Mouse (Mus musculus) c-Kit-positive CD71-positive TER-119-negative erythroid progenitor cells, embryonic 14.5 days (primary cell): ENCODE measurements around the gene Brca1.
A peak's percentile ranks its signal among the peaks of the same experiment; 100 is the strongest.
"Not testable (repeated sequence)": the region's sequence is repeated elsewhere in the genome, so short reads cannot be mapped to it uniquely, and the experiment has no call there.

Experiments used
- DNase-seq: peaks from one replicate; pipeline ENCODE4 v3.0.0-alpha.2; 2013; ENCODE audit warnings: low read depth

Gene Brca1

GRCm38 (mm10) chr11:101448899-101449298 lies 102.9 kb downstream of the Brca1 start:
- DNase-seq, result no peak

GRCm38 (mm10) chr11:101448274-101448746 lies 103.4 kb downstream of the Brca1 start, which contains the start of gene Ifi35:
TSS of gene Ifi35 (plus strand) at chr11:101448407.
- DNase-seq, result peak; percentile 94

GRCm38 (mm10) chr11:101447786-101448185 lies 104.0 kb downstream of the Brca1 start:
- DNase-seq, result no peak

- not testable (repeated sequence) for DNase-seq
Observed at GRCm38 (mm10) chr11:101446860-101447259, 104.9 kb downstream of the Brca1 start.

GRCm38 (mm10) chr11:101446319-101446718 lies 105.4 kb downstream of the Brca1 start:
- DNase-seq, result no peak

GRCm38 (mm10) chr11:101442760-101443159 lies 109.0 kb downstream of the Brca1 start:
- DNase-seq, result no peak

- DNase-seq, result peak; percentile 100
Observed at GRCm38 (mm10) chr11:101442127-101442693, 109.5 kb downstream of the Brca1 start, which contains the start of gene Rpl27. TSS of gene Rpl27 (plus strand) at chr11:101442298.

GRCm38 (mm10) chr11:101441450-101442126 lies 110.2 kb downstream of the Brca1 start:
- DNase-seq, result not testable (repeated sequence)
